Mouse (Mus musculus) heart, adult 2 months (tissue): ENCODE results near the gene Nat8f6.
"Not testable (repeated sequence)": the region's sequence is repeated elsewhere in the genome, so short reads cannot be mapped to it uniquely, and the experiment has no call there.

Experiments
- CTCF ChIP-seq: fragments of 200-600 bp; IDR thresholded peaks from 2 replicates; pipeline ENCODE4 v1.8.1; 2022; ENCODE audit warnings: antibody characterized with exemption, mild to moderate bottlenecking, moderate library complexity
- EP300 ChIP-seq: fragments of 200-500 bp; IDR thresholded peaks from 2 replicates; pipeline ENCODE4 v1.6.1; 2011; ENCODE audit warnings: low read depth, low read length, control low read depth; ENCODE audit not compliant: insufficient read depth
- POLR2A ChIP-seq: fragments of 200-500 bp; IDR thresholded peaks from 2 replicates; pipeline ENCODE4 v1.6.1; 2011; ENCODE audit warnings: mild to moderate bottlenecking, low read depth, low read length, control low read depth; ENCODE audit not compliant: insufficient read depth

- not testable (repeated sequence) for TF ChIP-seq CTCF, POLR2A, EP300
These were observed 23.1 kb upstream of the Nat8f6 start for GRCm38 (mm10) chr6:85843677-85844458.
